Mouse (Mus musculus): ENCODE data around the gene Gm20521. TPM values are rescaled to one million over a fixed set of nuclear protein-coding genes. Genes with fewer than 3 reads are reported as not detected.

The Gm20521 gene
- polyA plus RNA-seq, 1 experiment from 2014 or later, result 0.14 TPM

DNA sequence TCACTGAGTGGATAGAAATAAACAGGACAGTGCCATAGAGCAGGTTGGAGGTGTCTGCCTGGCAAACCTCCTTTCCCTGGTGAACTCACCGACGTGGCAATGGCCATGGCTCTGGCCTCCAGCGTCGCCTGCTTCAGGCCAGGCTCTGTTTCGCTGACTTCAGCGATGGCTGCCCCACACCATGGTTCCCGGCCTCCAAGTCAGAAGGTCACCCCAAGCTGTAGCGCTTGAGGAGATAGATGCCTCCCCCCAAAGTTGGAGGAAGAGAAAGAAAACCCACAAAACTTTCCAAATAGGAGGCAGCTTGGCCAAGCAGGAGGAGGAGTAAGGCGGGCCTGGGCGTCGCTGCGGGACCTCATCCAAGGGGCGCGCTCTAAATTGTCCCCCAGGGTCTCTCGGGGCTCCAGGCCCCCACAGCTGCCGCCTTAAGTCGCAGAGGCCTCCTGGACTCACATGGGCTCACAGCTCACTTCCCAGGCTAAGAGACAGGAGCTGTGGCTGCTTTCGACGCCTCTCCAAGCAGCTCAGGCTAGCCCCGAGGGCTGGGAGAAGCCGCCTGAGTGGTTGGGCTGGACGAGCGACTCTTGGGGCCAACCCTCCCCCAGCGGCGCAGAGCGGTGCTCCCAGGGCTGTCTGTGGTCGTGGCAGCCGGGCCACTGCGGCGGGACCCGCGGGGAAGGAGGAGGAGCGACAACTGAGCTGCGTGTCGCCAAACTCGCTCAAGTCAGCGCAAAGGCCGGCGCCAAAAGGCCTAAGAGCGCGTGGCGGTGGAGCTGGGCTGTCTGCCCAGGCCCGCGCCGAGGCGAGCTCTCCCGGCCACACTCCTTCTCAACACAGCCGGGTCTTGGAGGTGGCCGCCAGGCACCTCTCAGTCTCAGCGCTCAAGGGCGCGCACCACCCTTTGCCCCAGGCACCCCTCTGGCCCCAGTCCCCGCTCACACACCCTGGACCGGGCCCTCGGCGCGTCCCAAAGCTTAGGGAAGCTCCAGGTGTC, 42.4 kb downstream of the Gm20521 start, which contains the start of gene Efs:
Gene Efs, minus strand, starts transcription at position 778 of the 994 bp plus-strand sequence.
- WGBS, result 3% methylated on average over 57 of the region's 57 CpGs
- H3K36me3 ChIP-seq, result peaks cover 20% of the 10 kb centered on the region
- H3K4me1 ChIP-seq, result peaks cover 51% of the 10 kb centered on the region

DNA sequence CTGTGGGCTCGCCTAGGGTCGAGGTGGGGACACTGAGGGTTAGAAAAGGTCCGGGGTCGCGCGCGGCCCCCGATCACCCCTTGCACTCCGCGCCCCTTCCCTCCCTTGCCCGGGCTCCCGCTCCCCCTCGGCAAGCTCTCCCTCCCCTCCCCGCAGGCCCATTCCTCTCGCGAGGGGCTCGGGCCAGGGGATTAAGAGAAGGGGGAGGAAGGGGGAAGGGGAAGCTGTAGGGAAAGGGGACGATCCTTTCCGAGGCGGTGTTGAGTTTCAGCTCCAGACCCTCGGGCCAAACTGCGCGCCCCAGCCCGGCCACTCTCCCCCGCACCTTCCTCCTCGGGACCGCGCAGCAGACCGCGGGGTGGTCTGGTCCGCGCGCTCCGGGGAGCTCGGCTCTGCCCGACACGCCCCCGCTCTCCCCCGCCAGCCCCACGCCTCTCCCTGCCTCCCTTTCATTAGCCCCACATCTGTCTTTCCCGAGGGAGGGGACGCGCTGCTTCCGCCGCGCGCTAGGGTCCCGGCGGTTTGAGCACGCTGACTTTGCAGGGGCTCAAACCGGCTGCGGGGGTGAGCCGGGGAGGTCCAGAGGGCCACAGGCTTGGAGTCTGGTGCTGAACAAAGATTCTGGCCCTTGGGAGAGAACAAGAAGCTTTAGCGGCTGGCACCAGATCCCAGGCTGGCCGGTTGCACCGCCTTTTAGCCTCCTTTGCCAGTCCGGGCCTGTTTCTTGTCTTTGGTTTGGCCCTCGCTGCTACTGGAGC, 43.3 kb downstream of the Gm20521 start:
- Histone ChIP-seq H3K27ac (peak overlapping the region; percentile 99), H3K27me3 (no peaks in the 10 kb centered on the region), H3K36me3 (peaks cover 11% of the 10 kb centered on the region), H3K4me2 (peak overlapping the region; percentile 94), H3K4me1 (peaks cover 52% of the 10 kb centered on the region), H3K9me3 (replicated peaks) (no peaks in the 10 kb centered on the region), H3K4me3 (replicated peaks) (peak overlapping the region; percentile 51), H3K9ac (peak overlapping the region; percentile 74)
- ATAC-seq (replicated peaks; ENCODE audit: low FRiP score), result peak; percentile 87
- under 1% methylated on average over 55 of the region's 58 CpGs for WGBS

More for the DNA sequence above, 42.4 kb downstream of the Gm20521 start, which contains the start of gene Efs:
- Histone ChIP-seq H3K4me2 (peak within 1 kb of the TSS; percentile 94), H3K27me3 (no peaks in the 10 kb centered on the region), H3K9me3 (replicated peaks) (peaks cover 5% of the 10 kb centered on the region), H3K9ac (peak within 1 kb of the TSS; percentile 74), H3K4me3 (replicated peaks) (peak within 1 kb of the TSS; percentile 51), H3K27ac (peak within 1 kb of the TSS; percentile 99)
- ATAC-seq (replicated peaks; ENCODE audit: low FRiP score), result peak; percentile 60

GRCm38 (mm10) chr14:54927296-54927695, 44.1 kb downstream of the Gm20521 start:
- Histone ChIP-seq H3K4me3 (replicated peaks) (peak overlapping the region; percentile 51), H3K4me1 (peaks cover 52% of the 10 kb centered on the region), H3K36me3 (peaks cover 4% of the 10 kb centered on the region), H3K27me3 (no peaks in the 10 kb centered on the region), H3K9me3 (replicated peaks) (no peaks in the 10 kb centered on the region), H3K9ac (peak overlapping the region; percentile 74), H3K27ac (peak overlapping the region; percentile 99), H3K4me2 (peak overlapping the region; percentile 94)
- ATAC-seq (replicated peaks; ENCODE audit: low FRiP score), result no peak
- WGBS, result 13% methylated on average over 7 of the region's 7 CpGs

- Histone ChIP-seq H3K4me3 (replicated peaks) (no peak overlapping the region), H3K27ac (no peak overlapping the region), H3K27me3 (no peaks in the 10 kb centered on the region), H3K4me1 (peaks cover 45% of the 10 kb centered on the region), H3K36me3 (no peaks in the 10 kb centered on the region), H3K9ac (no peak overlapping the region), H3K4me2 (no peak overlapping the region), H3K9me3 (replicated peaks) (no peaks in the 10 kb centered on the region)
- 69% methylated on average over 5 of the region's 5 CpGs for WGBS
- no peak for ATAC-seq (replicated peaks; ENCODE audit: low FRiP score)
Measured at GRCm38 (mm10) chr14:54929801-54930200, 46.6 kb downstream of the Gm20521 start.

GRCm38 (mm10) chr14:54930431-54930830, 47.2 kb downstream of the Gm20521 start:
- no peak overlapping the region for H3K9ac ChIP-seq
- WGBS, result 39% methylated on average over 2 of the region's 2 CpGs
- no peaks in the 10 kb centered on the region for H3K9me3 ChIP-seq (replicated peaks)
- no peak overlapping the region for H3K4me3 ChIP-seq (replicated peaks)
- no peaks in the 10 kb centered on the region for H3K36me3 ChIP-seq
- no peak for ATAC-seq (replicated peaks; ENCODE audit: low FRiP score)
- H3K4me2 ChIP-seq, result no peak overlapping the region
- no peak overlapping the region for H3K27ac ChIP-seq
- H3K4me1 ChIP-seq, result peaks cover 40% of the 10 kb centered on the region
- H3K27me3 ChIP-seq, result no peaks in the 10 kb centered on the region

DNA sequence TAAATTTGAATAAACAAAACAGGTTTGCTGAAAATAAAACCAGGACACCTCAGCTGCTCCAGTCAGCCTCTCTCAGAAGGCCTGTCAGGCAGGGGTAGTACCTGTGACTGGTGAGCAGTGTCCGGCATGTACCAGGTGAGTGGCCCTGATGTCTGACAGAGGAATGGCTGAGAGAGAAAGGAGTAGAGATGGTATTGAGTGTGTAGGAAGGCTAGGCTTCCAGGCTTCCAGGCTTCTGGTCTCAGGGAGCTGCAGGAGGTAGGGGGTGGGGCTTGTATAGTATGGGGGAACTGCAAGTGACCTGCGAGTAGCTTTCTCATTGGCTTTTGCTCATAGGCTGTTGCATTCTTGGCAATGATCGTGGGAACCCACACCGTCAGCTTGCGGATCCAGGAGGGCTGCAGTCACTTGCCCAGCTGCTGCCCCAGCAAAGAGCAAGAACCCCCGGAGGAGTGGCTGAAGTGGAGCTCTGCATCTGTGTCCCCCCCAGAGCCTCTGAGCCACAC, 49.5 kb downstream of the Gm20521 start, which contains the start of gene Il25:
Gene Il25, plus strand, starts transcription at position 51 of the 506 bp plus-strand sequence.
- Histone ChIP-seq H3K27ac (no peak within 1 kb of the TSS), H3K4me3 (replicated peaks) (no peak within 1 kb of the TSS), H3K27me3 (no peaks in the 10 kb centered on the region), H3K9ac (no peak within 1 kb of the TSS), H3K4me1 (peaks cover 35% of the 10 kb centered on the region), H3K36me3 (no peaks in the 10 kb centered on the region), H3K9me3 (replicated peaks) (no peaks in the 10 kb centered on the region), H3K4me2 (no peak within 1 kb of the TSS)
- no peak for ATAC-seq (replicated peaks; ENCODE audit: low FRiP score)
- WGBS, result 31% methylated on average over 6 of the region's 6 CpGs

DNA sequence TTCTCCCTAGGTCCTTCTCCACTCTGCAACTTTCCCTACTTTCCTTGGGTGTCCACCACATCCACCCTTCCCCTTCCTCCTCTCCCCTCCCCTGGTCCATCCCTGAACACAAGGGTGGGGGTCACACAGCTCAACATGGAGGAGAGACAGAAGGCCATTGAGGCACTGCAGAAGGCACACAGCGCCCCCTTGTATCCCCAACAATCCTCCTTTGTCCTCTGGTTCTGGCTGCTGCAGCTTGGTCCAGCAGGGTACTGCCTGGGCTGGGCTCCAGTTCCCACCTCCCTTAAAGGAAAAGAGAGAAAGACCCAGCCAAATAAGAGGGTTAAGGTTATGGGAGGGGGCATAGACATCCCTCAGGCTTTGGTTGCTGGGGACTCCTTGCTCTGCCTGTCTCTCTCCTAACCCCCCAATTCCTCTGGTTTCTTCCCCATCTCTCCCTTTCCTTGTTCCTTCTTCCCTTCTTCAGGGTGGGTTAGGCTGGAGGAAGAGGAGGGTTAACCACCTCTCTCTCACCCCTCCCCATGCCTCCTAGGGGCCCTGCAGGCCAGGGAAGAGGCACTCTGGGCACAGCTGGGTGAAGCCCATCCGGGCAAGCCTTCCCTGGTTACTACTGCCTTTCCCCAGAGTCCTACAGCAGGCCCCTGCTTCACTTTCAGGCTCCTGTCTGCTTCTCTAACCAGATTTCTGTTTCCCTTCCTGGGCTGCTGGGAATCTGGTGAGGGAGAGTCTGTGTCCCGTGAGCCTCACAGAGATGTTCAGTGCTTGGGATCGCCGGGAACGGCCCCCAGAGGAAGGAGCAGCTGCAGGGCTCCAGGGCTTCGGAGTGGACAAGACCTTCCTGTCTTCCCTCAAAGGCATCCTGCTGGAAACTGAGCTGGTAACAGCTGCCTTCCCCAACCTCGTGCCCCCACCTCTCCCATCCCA, 52.9 kb downstream of the Gm20521 start, which contains the start of gene Cmtm5:
Gene Cmtm5, plus strand, starts transcription at position 358 of the 927 bp plus-strand sequence.
- peak within 1 kb of the TSS; percentile 41 for H3K4me2 ChIP-seq
- peak; percentile 57 for ATAC-seq (replicated peaks; ENCODE audit: low FRiP score)

DNA sequence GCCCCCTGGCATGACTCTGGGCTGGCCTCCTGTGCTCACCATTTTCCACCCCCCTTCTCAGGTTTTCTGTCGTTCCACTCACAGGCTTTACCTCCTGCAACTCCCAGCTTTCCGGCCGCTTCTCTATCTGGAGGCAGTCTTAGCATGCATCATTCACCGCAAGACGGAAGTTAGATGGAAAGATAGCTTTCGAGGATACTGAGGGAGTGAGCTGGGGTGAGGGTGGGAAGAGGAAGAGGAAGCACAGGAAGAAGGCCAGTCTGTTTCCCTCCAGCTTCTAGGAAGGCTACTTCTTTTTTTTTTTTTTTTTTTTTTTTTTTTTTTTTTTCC, 53.6 kb downstream of the Gm20521 start:
- 18% methylated on average over 6 of the region's 6 CpGs for WGBS
- H3K36me3 ChIP-seq, result no peaks in the 10 kb centered on the region
- H3K9me3 ChIP-seq (replicated peaks), result no peaks in the 10 kb centered on the region
- H3K4me1 ChIP-seq, result peaks cover 35% of the 10 kb centered on the region
- H3K4me3 ChIP-seq (replicated peaks), result 0 out of 2 replicates have a peak overlapping the region, but pooled peaks have one; percentile 12
- no peak; the same call in 1 of the 2 replicates for ATAC-seq (replicated peaks; ENCODE audit: low FRiP score)
- peak overlapping the region; percentile 41 for H3K4me2 ChIP-seq
- H3K27me3 ChIP-seq, result no peaks in the 10 kb centered on the region
- H3K9ac ChIP-seq, result peak overlapping the region; percentile 5; the same call in 1 of the 2 replicates
- peak overlapping the region; percentile 82 for H3K27ac ChIP-seq

More for the DNA sequence above, 52.9 kb downstream of the Gm20521 start, which contains the start of gene Cmtm5:
- peaks cover 35% of the 10 kb centered on the region for H3K4me1 ChIP-seq
- H3K27ac ChIP-seq, result peak within 1 kb of the TSS; percentile 82
- H3K4me3 ChIP-seq (replicated peaks), result 0 out of 2 replicates have a peak within 1 kb of the TSS, but pooled peaks have one; percentile 12
- peak within 1 kb of the TSS; percentile 5; the same call in 1 of the 2 replicates for H3K9ac ChIP-seq
- no peaks in the 10 kb centered on the region for H3K36me3 ChIP-seq
- no peaks in the 10 kb centered on the region for H3K9me3 ChIP-seq (replicated peaks)
- H3K27me3 ChIP-seq, result no peaks in the 10 kb centered on the region
- WGBS, result 18% methylated on average over 8 of the region's 8 CpGs

DNA sequence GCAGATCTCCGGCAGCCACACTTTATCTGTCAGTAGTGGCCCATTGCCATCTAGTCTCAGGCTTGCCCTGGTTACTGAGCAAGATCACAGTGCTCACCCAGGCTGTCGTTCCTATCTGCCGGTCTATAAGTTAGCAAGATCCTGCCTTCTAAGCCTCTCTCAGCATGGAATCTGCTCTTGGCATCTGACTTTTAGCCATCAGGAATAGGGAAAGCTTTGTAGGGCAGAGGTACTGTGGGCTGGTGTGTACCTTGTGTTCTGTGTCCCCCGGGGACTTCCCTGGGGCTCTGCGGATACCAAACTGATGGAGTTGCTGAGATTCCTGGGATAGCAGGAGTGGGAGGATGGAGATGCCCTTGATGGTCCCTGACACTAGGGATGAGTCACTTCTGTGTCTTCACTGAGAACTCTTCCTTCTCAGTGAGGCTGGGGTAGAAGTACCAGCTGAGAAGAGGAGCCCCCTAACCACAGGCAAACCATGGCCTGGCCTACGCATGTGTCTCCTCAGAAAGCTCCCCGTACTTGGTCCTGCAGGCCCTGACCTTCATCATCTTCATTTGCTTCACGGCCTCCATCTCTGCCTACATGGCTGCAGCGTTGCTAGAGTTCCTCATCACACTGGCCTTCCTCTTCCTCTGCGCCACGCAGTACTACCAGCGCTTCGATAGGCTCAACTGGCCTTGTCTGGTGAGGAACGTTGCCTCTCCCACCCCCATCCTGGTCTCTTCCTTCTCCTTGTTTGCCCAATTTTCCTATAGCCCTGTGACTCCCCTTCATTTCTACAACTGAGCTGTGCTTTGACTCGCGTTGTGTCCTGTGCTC, 54.3 kb downstream of the Gm20521 start:
- ATAC-seq (replicated peaks; ENCODE audit: low FRiP score), result no peak
- H3K4me1 ChIP-seq, result peaks cover 35% of the 10 kb centered on the region
- no peaks in the 10 kb centered on the region for H3K9me3 ChIP-seq (replicated peaks)
- WGBS, result 83% methylated on average over 16 of the region's 16 CpGs
- H3K9ac ChIP-seq, result no peak overlapping the region
- H3K36me3 ChIP-seq, result no peaks in the 10 kb centered on the region
- H3K4me2 ChIP-seq, result no peak overlapping the region
- no peak overlapping the region for H3K27ac ChIP-seq
- no peaks in the 10 kb centered on the region for H3K27me3 ChIP-seq
- H3K4me3 ChIP-seq (replicated peaks), result no peak overlapping the region

DNA sequence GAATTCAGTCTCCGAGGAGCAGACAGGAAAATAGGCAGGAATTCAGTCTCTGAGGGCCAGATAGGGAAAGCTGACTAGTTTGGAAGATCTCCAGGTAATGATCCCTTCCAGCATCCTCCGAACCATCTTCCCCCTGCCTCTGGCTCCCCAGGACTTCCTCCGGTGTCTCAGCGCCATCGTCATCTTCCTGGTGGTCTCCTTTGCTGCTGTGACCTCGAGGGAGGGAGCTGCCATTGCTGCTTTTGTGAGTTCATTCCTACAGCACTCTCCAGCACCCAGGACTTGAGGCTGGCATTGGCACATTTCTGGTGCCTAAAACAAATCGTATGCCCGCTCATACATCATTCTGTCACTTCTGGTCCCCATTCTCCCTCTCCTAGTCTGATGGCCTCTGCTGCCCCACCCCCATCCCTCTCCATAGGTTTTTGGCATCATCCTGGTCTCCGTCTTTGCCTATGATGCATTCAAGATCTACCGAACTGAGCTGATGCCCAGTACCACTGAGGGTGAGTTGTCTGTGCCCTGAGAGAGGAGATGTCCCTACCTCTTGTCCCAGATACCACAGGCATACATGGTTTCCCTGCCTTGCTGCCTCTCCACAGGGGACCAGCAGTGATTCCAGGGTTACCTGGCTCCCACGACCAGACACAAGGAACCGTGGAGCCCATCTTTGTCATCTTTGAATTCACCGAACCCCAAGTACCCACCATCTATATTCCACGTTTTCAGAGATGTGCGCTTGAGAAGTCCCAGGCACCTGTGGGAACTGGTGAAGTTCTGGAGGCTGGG, 55.4 kb downstream of the Gm20521 start:
- Histone ChIP-seq H3K4me3 (replicated peaks) (no peak overlapping the region), H3K9me3 (replicated peaks) (no peaks in the 10 kb centered on the region), H3K4me1 (peaks cover 29% of the 10 kb centered on the region), H3K27ac (no peak overlapping the region), H3K4me2 (no peak overlapping the region), H3K9ac (no peak overlapping the region), H3K36me3 (no peaks in the 10 kb centered on the region), H3K27me3 (no peaks in the 10 kb centered on the region)
- WGBS, result 80% methylated on average over 15 of the region's 15 CpGs
- ATAC-seq (replicated peaks; ENCODE audit: low FRiP score), result no peak

Measured in kidney, embryonic 15.5 days (tissue).